Mouse (Mus musculus) CH12.LX (cell line): ENCODE results near the gene Abr. TPM values are rescaled to one million over a fixed set of nuclear protein-coding genes. Genes with fewer than 3 reads are reported as not detected.

Experiments used
- DNase-seq: peaks from one replicate; pipeline ENCODE4 v3.0.0-alpha.2; 2013; ENCODE audit errors: extremely low read depth
- H3K27ac ChIP-seq: 2 replicates; pipeline ENCODE4 v1.5.1; 2012; ENCODE audit warnings: low read depth, mild to moderate bottlenecking, control low read depth, moderate library complexity; ENCODE audit not compliant: insufficient read depth
- H3K27me3 ChIP-seq: replicated peaks from 2 replicates; pipeline ENCODE3; 2012; ENCODE audit warnings: inconsistent platforms
- H3K36me3 ChIP-seq, 2 experiments: replicated peaks in 1 of 2; 2 replicates each; pipeline versions ENCODE3 to v1.6.1; 2012; ENCODE audit warnings: inconsistent platforms in 1 of 2, low read length in 1 of 2, mild to moderate bottlenecking in 1 of 2, mixed read lengths in 1 of 2, moderate library complexity in 1 of 2; ENCODE audit not compliant: control insufficient read depth in 1 of 2, insufficient read depth in 1 of 2
- H3K4me1 ChIP-seq, 2 experiments: 2 replicates each; pipeline ENCODE4 v1.6.1; 2012; ENCODE audit warnings: inconsistent platforms in 1 of 2, moderate library complexity in 1 of 2; ENCODE audit not compliant: insufficient read depth in 2 of 2, control insufficient read depth in 1 of 2
- H3K4me2 ChIP-seq: 2 replicates; pipeline ENCODE4 v1.6.1; 2012; ENCODE audit warnings: low read depth, mild to moderate bottlenecking, control low read depth; ENCODE audit not compliant: poor library complexity, insufficient read depth, severe bottlenecking
- H3K4me3 ChIP-seq, 3 experiments: fragments of 150-350 bp in 1 of 3; sonication (generic) in 1 of 3; replicated peaks in 1 of 3; 2 replicates each; pipeline versions ENCODE3 to v1.5.1; 2011 to 2012; ENCODE audit warnings: low read depth in 2 of 3, low read length in 2 of 3, mild to moderate bottlenecking in 2 of 3, moderate library complexity in 2 of 3, control low read depth in 1 of 3, improper control_type of control experiment in 1 of 3, inconsistent platforms in 1 of 3, mixed read lengths in 1 of 3; ENCODE audit not compliant: poor library complexity in 1 of 3
- H3K79me2 ChIP-seq: replicated peaks from 2 replicates; pipeline ENCODE4 v1.6.1; 2012; ENCODE audit warnings: mild to moderate bottlenecking, moderate library complexity; ENCODE audit not compliant: control insufficient read depth, poor library complexity, insufficient read depth, severe bottlenecking; ENCODE audit errors: extremely low read depth
- H3K9ac ChIP-seq: 2 replicates; pipeline ENCODE4 v1.6.1; 2012; ENCODE audit warnings: low read depth, mild to moderate bottlenecking, control low read depth, moderate library complexity; ENCODE audit not compliant: insufficient read depth
- H3K9me3 ChIP-seq: replicated peaks from 2 replicates; pipeline ENCODE3; 2012; ENCODE audit warnings: low read length, inconsistent platforms, mixed read lengths
- BHLHE40 ChIP-seq: IDR thresholded peaks from 2 replicates; pipeline ENCODE4 v1.6.1; 2011; ENCODE audit warnings: mild to moderate bottlenecking, low read depth, low read length, improper control_type of control experiment
- CHD1 ChIP-seq: IDR thresholded peaks from 2 replicates; pipeline ENCODE4 v1.6.1; 2012; ENCODE audit warnings: low read depth, low read length, improper control_type of control experiment, inconsistent platforms
- CHD2 ChIP-seq: IDR thresholded peaks from 2 replicates; pipeline ENCODE4 v1.6.1; 2011; ENCODE audit warnings: low read length, improper control_type of control experiment
- CTCF ChIP-seq, 2 experiments: IDR thresholded peaks in 1 of 2; conservative IDR thresholded peaks in 1 of 2; 2 replicates each; pipeline ENCODE4 v1.5.1; 2011 to 2012; ENCODE audit warnings: low read depth in 2 of 2, low read length in 2 of 2, improper control_type of control experiment in 1 of 2, inconsistent platforms in 1 of 2, mild to moderate bottlenecking in 1 of 2, moderate library complexity in 1 of 2
- E2F4 ChIP-seq: IDR thresholded peaks from 2 replicates; pipeline ENCODE4 v1.6.1; 2011; ENCODE audit warnings: low read depth, low read length, improper control_type of control experiment; ENCODE audit not compliant: insufficient replicate concordance
- ELF1 ChIP-seq: IDR thresholded peaks from 2 replicates; pipeline ENCODE4 v1.6.1; 2014; ENCODE audit warnings: low read depth, mild to moderate bottlenecking, inconsistent platforms, low read length, improper control_type of control experiment
- EP300 ChIP-seq: IDR thresholded peaks from 2 replicates; pipeline ENCODE4 v1.6.1; 2011; ENCODE audit warnings: low read length, improper control_type of control experiment
- ETS1 ChIP-seq: conservative IDR thresholded peaks from 2 replicates; pipeline ENCODE4 v1.6.1; 2012; ENCODE audit warnings: low read depth, mild to moderate bottlenecking, inconsistent platforms, low read length, improper control_type of control experiment, moderate library complexity
- GABPA ChIP-seq: IDR thresholded peaks from 2 replicates; pipeline ENCODE4 v1.6.1; 2012; ENCODE audit warnings: low read depth, low read length, improper control_type of control experiment, inconsistent platforms; ENCODE audit not compliant: insufficient replicate concordance
- HCFC1 ChIP-seq: IDR thresholded peaks from 2 replicates; pipeline ENCODE4 v1.6.1; 2012; ENCODE audit warnings: low read depth, mild to moderate bottlenecking, inconsistent platforms, low read length, improper control_type of control experiment
- IRF4 ChIP-seq: IDR thresholded peaks from 2 replicates; pipeline ENCODE4 v1.6.1; 2014; ENCODE audit warnings: low read depth, mild to moderate bottlenecking, inconsistent platforms, low read length, improper control_type of control experiment
- JUN ChIP-seq: IDR thresholded peaks from 2 replicates; pipeline ENCODE4 v1.6.1; 2011; ENCODE audit warnings: low read depth, mild to moderate bottlenecking, low read length, improper control_type of control experiment, moderate library complexity; ENCODE audit not compliant: insufficient read depth
- JUND ChIP-seq: conservative IDR thresholded peaks from 2 replicates; pipeline ENCODE4 v1.6.1; 2011; ENCODE audit warnings: low read depth, low read length, improper control_type of control experiment
- KAT2A ChIP-seq: IDR thresholded peaks from 2 replicates; pipeline ENCODE4 v1.6.1; 2012; ENCODE audit warnings: low read length, improper control_type of control experiment, inconsistent platforms; ENCODE audit not compliant: insufficient replicate concordance
- MAFK ChIP-seq: IDR thresholded peaks from 2 replicates; pipeline ENCODE4 v1.6.1; 2011; ENCODE audit warnings: low read length, improper control_type of control experiment; ENCODE audit not compliant: insufficient replicate concordance
- MAX ChIP-seq: IDR thresholded peaks from 2 replicates; pipeline ENCODE4 v1.6.1; 2011; ENCODE audit warnings: low read length, improper control_type of control experiment
- MAZ ChIP-seq: IDR thresholded peaks from 2 replicates; pipeline ENCODE4 v1.6.1; 2012; ENCODE audit warnings: low read depth, mild to moderate bottlenecking, inconsistent platforms, low read length, improper control_type of control experiment, moderate library complexity
- MEF2A ChIP-seq: IDR thresholded peaks from 2 replicates; pipeline ENCODE4 v1.6.1; 2014; ENCODE audit warnings: low read depth, mild to moderate bottlenecking, inconsistent platforms, low read length, improper control_type of control experiment, borderline replicate concordance
- MXI1 ChIP-seq: IDR thresholded peaks from 2 replicates; pipeline ENCODE4 v1.6.1; 2011; ENCODE audit warnings: mild to moderate bottlenecking, low read depth, low read length, improper control_type of control experiment
- MYC ChIP-seq: IDR thresholded peaks from 2 replicates; pipeline ENCODE4 v1.6.1; 2011; ENCODE audit warnings: low read depth, mild to moderate bottlenecking, improper control_type of control experiment, low read length
- NELFE ChIP-seq: IDR thresholded peaks from 2 replicates; pipeline ENCODE4 v1.6.1; 2011; ENCODE audit warnings: low read depth, low read length, improper control_type of control experiment
- NRF1 ChIP-seq: IDR thresholded peaks from 2 replicates; pipeline ENCODE4 v1.6.1; 2014; ENCODE audit warnings: low read depth, mild to moderate bottlenecking, inconsistent platforms, low read length, improper control_type of control experiment, moderate library complexity
- PAX5 ChIP-seq: IDR thresholded peaks from 2 replicates; pipeline ENCODE4 v1.6.1; 2012; ENCODE audit warnings: low read length, inconsistent platforms, mixed read lengths
- POLR2A ChIP-seq: IDR thresholded peaks from 2 replicates; pipeline ENCODE4 v1.6.1; 2011; ENCODE audit warnings: low read depth, mild to moderate bottlenecking, improper control_type of control experiment, low read length
- POLR2AphosphoS2 ChIP-seq: IDR thresholded peaks from 2 replicates; pipeline ENCODE4 v1.6.1; 2011; ENCODE audit warnings: low read depth, low read length, improper control_type of control experiment
- RAD21 ChIP-seq: IDR thresholded peaks from 2 replicates; pipeline ENCODE4 v1.6.1; 2011; ENCODE audit warnings: low read depth, mild to moderate bottlenecking, low read length, improper control_type of control experiment, moderate library complexity
- RCOR1 ChIP-seq: conservative IDR thresholded peaks from 2 replicates; pipeline ENCODE4 v1.6.1; 2012; ENCODE audit warnings: low read depth, mild to moderate bottlenecking, inconsistent platforms, low read length, improper control_type of control experiment
- SIN3A ChIP-seq: IDR thresholded peaks from 2 replicates; pipeline ENCODE4 v1.6.1; 2012; ENCODE audit warnings: low read length, improper control_type of control experiment, inconsistent platforms
- SMC3 ChIP-seq: IDR thresholded peaks from 2 replicates; pipeline ENCODE4 v1.6.1; 2011; ENCODE audit warnings: low read depth, low read length, improper control_type of control experiment
- TBP ChIP-seq: conservative IDR thresholded peaks from 2 replicates; pipeline ENCODE4 v1.6.1; 2011; ENCODE audit warnings: low read depth, low read length, improper control_type of control experiment
- TCF12 ChIP-seq: IDR thresholded peaks from 2 replicates; pipeline ENCODE4 v1.6.1; 2014; ENCODE audit warnings: low read depth, mild to moderate bottlenecking, inconsistent platforms, low read length, improper control_type of control experiment
- UBTF ChIP-seq: IDR thresholded peaks from 2 replicates; pipeline ENCODE4 v1.6.1; 2012; ENCODE audit warnings: low read depth, mild to moderate bottlenecking, inconsistent platforms, low read length, improper control_type of control experiment, moderate library complexity
- USF1 ChIP-seq: IDR thresholded peaks from 2 replicates; pipeline ENCODE4 v1.6.1; 2014; ENCODE audit warnings: low read depth, mild to moderate bottlenecking, inconsistent platforms, low read length, improper control_type of control experiment
- USF2 ChIP-seq: conservative IDR thresholded peaks from 2 replicates; pipeline ENCODE4 v1.6.1; 2011; ENCODE audit warnings: low read depth, low read length, improper control_type of control experiment
- ZC3H11A ChIP-seq: IDR thresholded peaks from 2 replicates; pipeline ENCODE4 v1.6.1; 2012; ENCODE audit warnings: low read depth, mild to moderate bottlenecking, inconsistent platforms, low read length, improper control_type of control experiment
- ZKSCAN1 ChIP-seq: IDR thresholded peaks from 2 replicates; pipeline ENCODE4 v1.6.1; 2012; ENCODE audit warnings: low read depth, inconsistent platforms, low read length, improper control_type of control experiment, borderline replicate concordance
- ZMIZ1 ChIP-seq: IDR thresholded peaks from 2 replicates; pipeline ENCODE4 v1.6.1; 2012; ENCODE audit warnings: low read depth, mild to moderate bottlenecking, inconsistent platforms, low read length, improper control_type of control experiment
- ZNF384 ChIP-seq: IDR thresholded peaks from 2 replicates; pipeline ENCODE4 v1.6.1; 2012; ENCODE audit warnings: low read depth, low read length, improper control_type of control experiment, inconsistent platforms
- dilution Hi-C: fragments of 300-500 bp; cut with MboI; formaldehyde crosslinking; loops from 2 replicates; pipeline ENCODE4 v1.14.3; 2020; ENCODE audit warnings: low sequenced_read_pairs; ENCODE audit not compliant: extremely low pct_unique_long_range_greater_than_20kb, extremely low pct_ligation_motif_present
- in situ Hi-C: fragments of 300-500 bp; cut with MboI; formaldehyde crosslinking; loops from 3 replicates; pipeline ENCODE4 v1.14.3; 2019; ENCODE audit warnings: low sequenced_read_pairs, low pct_ligation_motif_present, low pct_unique_long_range_greater_than_20kb, mixed read lengths
- polyA plus RNA-seq: library from polyadenylated mRNA; unstranded; fragments of >175 nt; gene quantifications from 2 replicates; pipeline ENCODE4 v1.2.1, GENCODE M21; 2012; ENCODE audit warnings: low read depth; ENCODE audit not compliant: insufficient read length
- total RNA-seq, 2 experiments: library from RNA; depleted of rRNA; stranded (reverse); fragments of 300-350 nt in 1 of 2; fragments of >200 nt in 1 of 2; gene quantifications; 2 replicates each; pipeline ENCODE4 v1.2.3; 2012 to 2014

The Abr gene
- total and polyA plus RNA-seq, 3 experiments, result 21.0 to 49.5 (median 37.4) TPM

GRCm38 (mm10) chr11:76577588-76578257 lies 44.4 kb downstream of the Abr start:
- dilution Hi-C loops (no loop called here), in situ Hi-C loops (no loop called here)
- no peak overlapping the region for H3K27ac ChIP-seq
- no peaks in the 10 kb centered on the region for H3K36me3 ChIP-seq
- TF ChIP-seq MAFK (no peak), UBTF (no peak), ZMIZ1 (no peak), NRF1 (0 out of 2 replicates have a peak, but pooled peaks have one; percentile 21), TCF12 (0 out of 2 replicates have a peak, but pooled peaks have one; percentile 28), KAT2A (no peak), CHD1 (no peak), MAX (no peak), POLR2AphosphoS2 (no peak), IRF4 (peak; percentile 71), EP300 (no peak), RCOR1 (no peak), USF2 (no peak), MXI1 (no peak), ZC3H11A (peak; percentile 92), MYC (peak; percentile 59; the same call in 1 of the 2 replicates), RAD21 (peak; percentile 96), TBP (no peak), ZKSCAN1 (no peak), SIN3A (0 out of 2 replicates have a peak, but pooled peaks have one; percentile 14), USF1 (no peak), SMC3 (peak; percentile 100), E2F4 (no peak), POLR2A (no peak), PAX5 (no peak), GABPA (no peak), JUND (peak; percentile 49; the same call in 1 of the 2 replicates), BHLHE40 (no peak), ZNF384 (no peak), NELFE (peak; percentile 64; the same call in 1 of the 2 replicates), MAZ (no peak), HCFC1 (peak; percentile 46; the same call in 1 of the 2 replicates), ETS1 (no peak), CHD2 (no peak), JUN (no peak), CTCF (conservative IDR thresholded peaks at IDR 0.05 in 1 of 2, IDR thresholded peaks at IDR 0.05 in 1 of 2; ENCODE audit: low read depth in 2 of 2, low read length in 2 of 2) (peak; percentile 94 to 99), MEF2A (no peak; the same call in 1 of the 2 replicates), ELF1 (peak; percentile 54; the same call in 1 of the 2 replicates)
- peaks cover 12% of the 10 kb centered on the region for H3K9me3 ChIP-seq
- no peak overlapping the region for H3K4me2 ChIP-seq
- DNase-seq, result peak; percentile 95
- peak overlapping the region in 1 of 3 experiments; percentile 19 for H3K4me3 ChIP-seq
- peaks cover 7 to 42% of the 10 kb centered on the region in 2 experiments for H3K4me1 ChIP-seq
- H3K27me3 ChIP-seq, result peaks cover 13% of the 10 kb centered on the region
- no peaks in the 10 kb centered on the region for H3K79me2 ChIP-seq
- H3K9ac ChIP-seq, result no peak overlapping the region
